Mouse (Mus musculus) thymus, adult 2 months (tissue): ENCODE data around the gene Pla2g4a. TPM values are rescaled to one million over a fixed set of nuclear protein-coding genes. Genes with fewer than 3 reads are reported as not detected.

Experiments
- DNase-seq: peaks from one replicate; pipeline ENCODE4 v3.0.0; 2021
- H3K27ac ChIP-seq: fragments of 200-500 bp; 2 replicates; pipeline ENCODE4 v1.5.1; 2012; ENCODE audit warnings: low read length, control low read depth; ENCODE audit not compliant: control insufficient read depth, insufficient read depth
- H3K27me3 ChIP-seq: fragments of 200-500 bp; 2 replicates; pipeline ENCODE4 v1.6.1; 2012; ENCODE audit warnings: mild to moderate bottlenecking, low read length, moderate library complexity, mixed read lengths; ENCODE audit not compliant: control insufficient read depth, insufficient read depth
- H3K36me3 ChIP-seq: fragments of 200-500 bp; 2 replicates; pipeline ENCODE4 v1.6.1; 2012; ENCODE audit warnings: mild to moderate bottlenecking, low read length, moderate library complexity; ENCODE audit not compliant: control insufficient read depth, insufficient read depth
- H3K4me1 ChIP-seq: fragments of 200-500 bp; replicated peaks from 2 replicates; pipeline ENCODE4 v1.6.1; 2012; ENCODE audit warnings: low read length; ENCODE audit not compliant: control insufficient read depth, insufficient read depth
- H3K4me3 ChIP-seq: fragments of 200-500 bp; 2 replicates; pipeline ENCODE4 v1.5.1; 2012; ENCODE audit warnings: mild to moderate bottlenecking, low read length, control low read depth, moderate library complexity; ENCODE audit not compliant: control insufficient read depth, insufficient read depth
- CTCF ChIP-seq: fragments of 200-500 bp; IDR thresholded peaks from 2 replicates; pipeline ENCODE4 v1.5.1; 2012; ENCODE audit warnings: mild to moderate bottlenecking, control low read depth, low read length, moderate library complexity, borderline replicate concordance; ENCODE audit not compliant: control insufficient read depth, poor library complexity, insufficient read depth; ENCODE audit errors: extremely low read depth
- POLR2A ChIP-seq: fragments of 200-500 bp; IDR thresholded peaks from 2 replicates; pipeline ENCODE4 v1.6.1; 2012; ENCODE audit warnings: mild to moderate bottlenecking, low read length, control low read depth, moderate library complexity; ENCODE audit not compliant: control insufficient read depth, poor library complexity, insufficient read depth; ENCODE audit errors: extremely low read depth
- WGBS: fragments of 180-500 bp; shearing (Covaris S2); methylation state at CpG from one replicate; pipeline ENCODE4 v1.1.7; 2018; 5-methylcytosine and 5-hydroxymethylcytosine counted together
- polyA plus RNA-seq: library from polyadenylated mRNA; depleted of rRNA; stranded (reverse); fragments of >200 nt; gene quantifications from 2 replicates; pipeline ENCODE4 v1.2.3, GENCODE M21; 2012

The Pla2g4a gene
- polyA plus RNA-seq, 1 experiment: 1.7 TPM

GRCm38 (mm10) chr1:149961425-149962303, 574 bp upstream of the Pla2g4a start:
- TF ChIP-seq CTCF (no peak), POLR2A (no peak)

GRCm38 (mm10) chr1:149960251-149960650, 839 bp downstream of the Pla2g4a start:
- H3K4me1 ChIP-seq: no peaks in the 10 kb centered on the region
- no peaks in the 10 kb centered on the region for H3K27me3 ChIP-seq
- H3K4me3 ChIP-seq: no peak overlapping the region
- H3K36me3 ChIP-seq: no peaks in the 10 kb centered on the region
- TF ChIP-seq CTCF (no peak), POLR2A (no peak)
- DNase-seq: no peak
- 82% methylated on average over 4 of the region's 4 CpGs for WGBS
- H3K27ac ChIP-seq: no peak overlapping the region

More at GRCm38 (mm10) chr1:149961425-149962303, 574 bp upstream of the Pla2g4a start:
- no peak for DNase-seq
- Histone ChIP-seq H3K36me3 (no peaks in the 10 kb centered on the region), H3K4me3 (no peak overlapping the region), H3K4me1 (no peaks in the 10 kb centered on the region), H3K27me3 (no peaks in the 10 kb centered on the region), H3K27ac (no peak overlapping the region)
- WGBS: 18% methylated on average over 9 of the region's 9 CpGs

- WGBS: 78% methylated on average over 1 of the region's 1 CpGs
- no peaks in the 10 kb centered on the region for H3K27me3 ChIP-seq
- H3K4me3 ChIP-seq: no peak overlapping the region
- no peaks in the 10 kb centered on the region for H3K36me3 ChIP-seq
- no peaks in the 10 kb centered on the region for H3K4me1 ChIP-seq
- no peak overlapping the region for H3K27ac ChIP-seq
- no peak for DNase-seq
- no peak for TF ChIP-seq POLR2A
- TF ChIP-seq CTCF: no peak
Measured at GRCm38 (mm10) chr1:149959069-149959468, 2.0 kb downstream of the Pla2g4a start.

GRCm38 (mm10) chr1:149955482-149955881, 5.6 kb downstream of the Pla2g4a start:
- no peaks in the 10 kb centered on the region for H3K27me3 ChIP-seq
- 67% methylated on average over 4 of the region's 4 CpGs for WGBS
- H3K4me1 ChIP-seq: no peaks in the 10 kb centered on the region
- no peaks in the 10 kb centered on the region for H3K36me3 ChIP-seq
- no peak for DNase-seq
- TF ChIP-seq POLR2A: no peak
- H3K27ac ChIP-seq: no peak overlapping the region
- no peak overlapping the region for H3K4me3 ChIP-seq

GRCm38 (mm10) chr1:149954026-149954425, 7.1 kb downstream of the Pla2g4a start:
- no peak for DNase-seq
- H3K4me1 ChIP-seq: no peaks in the 10 kb centered on the region
- H3K27me3 ChIP-seq: no peaks in the 10 kb centered on the region
- 76% methylated on average over 6 of the region's 6 CpGs for WGBS
- H3K36me3 ChIP-seq: no peaks in the 10 kb centered on the region
- no peak for TF ChIP-seq POLR2A
- TF ChIP-seq CTCF: no peak
- no peak overlapping the region for H3K4me3 ChIP-seq
- no peak overlapping the region for H3K27ac ChIP-seq

GRCm38 (mm10) chr1:149952050-149952449, 9.0 kb downstream of the Pla2g4a start:
- Histone ChIP-seq H3K27ac (no peak overlapping the region), H3K27me3 (no peaks in the 10 kb centered on the region), H3K4me1 (no peaks in the 10 kb centered on the region), H3K4me3 (no peak overlapping the region), H3K36me3 (no peaks in the 10 kb centered on the region)
- no peak for DNase-seq
- TF ChIP-seq CTCF (no peak), POLR2A (no peak)

- no peak overlapping the region for H3K4me3 ChIP-seq
- 87% methylated on average over 3 of the region's 3 CpGs for WGBS
- H3K27ac ChIP-seq: no peak overlapping the region
- no peak for TF ChIP-seq POLR2A
- TF ChIP-seq CTCF: no peak
- H3K27me3 ChIP-seq: no peaks in the 10 kb centered on the region
- H3K4me1 ChIP-seq: no peaks in the 10 kb centered on the region
- H3K36me3 ChIP-seq: no peaks in the 10 kb centered on the region
- DNase-seq: no peak
Measured at GRCm38 (mm10) chr1:149950656-149951055, 10.4 kb downstream of the Pla2g4a start.
